Mouse (Mus musculus): ENCODE results near the gene Hace1. TPM values are rescaled to one million over a fixed set of nuclear protein-coding genes. Genes with fewer than 3 reads are reported as not detected.
"Not testable (repeated sequence)": the region's sequence is repeated elsewhere in the genome, so short reads cannot be mapped to it uniquely, and the experiment has no call there.

Gene Hace1
- polyA plus RNA-seq (2015; fragmentation: Nextera tagmentation; extraction: Ambion mirVana) = 17.8 and 20.1 TPM in 2 replicates

DNA sequence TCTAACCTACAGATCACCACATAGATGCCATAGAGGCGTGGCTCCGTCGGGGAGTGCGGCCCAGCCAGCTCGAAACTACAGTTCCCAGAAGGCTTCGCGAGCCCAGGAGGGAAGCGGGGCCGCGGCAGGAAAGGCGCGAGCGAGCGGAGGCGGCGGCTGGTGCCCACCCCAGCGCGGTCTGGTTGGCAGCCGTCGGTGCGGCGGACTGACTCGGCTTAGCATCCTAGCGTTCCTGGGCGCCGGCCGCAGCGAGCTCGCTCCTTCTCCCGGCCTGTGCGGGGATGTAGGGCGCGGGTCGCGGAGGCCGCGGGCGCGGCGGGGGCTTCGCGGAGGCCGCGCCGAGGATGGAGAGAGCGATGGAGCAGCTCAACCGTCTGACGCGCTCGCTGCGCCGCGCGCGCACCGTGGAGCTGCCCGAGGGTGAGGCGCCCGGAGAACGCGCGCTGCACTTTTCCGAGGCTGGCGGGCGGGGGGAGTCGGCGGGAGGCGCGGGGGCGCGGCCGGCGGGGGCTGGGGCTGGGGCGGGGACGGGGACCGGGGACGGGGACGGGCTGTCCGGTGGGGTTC is at the start of gene Hace1:
Gene Hace1, plus strand, starts transcription at position 99 of the 567 bp plus-strand sequence.
- peak; percentile 94 for ATAC-seq (ENCODE audit: insufficient number of reproducible peaks, insufficient read depth, low FRiP score, low TSS enrichment, low read depth)
- under 1% methylated on average over 55 of the region's 79 CpGs for WGBS

DNA sequence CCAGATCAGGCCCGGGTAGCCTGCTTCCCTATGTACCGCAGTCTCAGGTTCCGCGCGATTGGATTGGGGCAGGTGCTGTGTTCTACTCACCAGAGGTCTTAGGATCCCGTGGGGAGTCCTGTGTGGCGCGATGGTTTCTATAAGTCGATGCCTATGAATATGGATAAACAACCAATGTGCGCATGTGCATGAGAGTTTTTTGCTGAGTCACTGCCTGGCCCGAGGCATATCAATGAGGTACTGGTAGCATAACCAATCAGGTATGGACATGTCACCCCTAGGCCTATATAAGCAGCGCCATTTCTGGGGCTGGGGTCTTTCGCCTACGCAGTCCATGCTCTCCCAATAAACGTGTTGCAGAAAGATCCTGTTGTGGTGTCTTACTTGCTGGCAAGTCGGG is 40.3 kb upstream of the Hace1 start:
- H3K9me3 ChIP-seq; ATAC-seq (ENCODE audit: insufficient number of reproducible peaks, insufficient read depth, low FRiP score, low TSS enrichment, low read depth); H3K9ac ChIP-seq; H3K36me3 ChIP-seq; H3K4me3 ChIP-seq; H3K4me1 ChIP-seq; H3K27ac ChIP-seq; H3K27me3 ChIP-seq; H3K4me2 ChIP-seq: not testable (repeated sequence)
- WGBS = 96% methylated on average over 16 of the region's 16 CpGs

More for the DNA sequence above, at the start of gene Hace1:
- peak within 1 kb of the TSS; percentile 81 for H3K4me3 ChIP-seq
- no peaks in the 10 kb centered on the region for H3K36me3 ChIP-seq
- no peaks in the 10 kb centered on the region for H3K27me3 ChIP-seq
- H3K9me3 ChIP-seq = no peaks in the 10 kb centered on the region
- H3K27ac ChIP-seq = peak within 1 kb of the TSS; percentile 93
- H3K4me2 ChIP-seq = peak within 1 kb of the TSS; percentile 66
- H3K4me1 ChIP-seq = no peaks in the 10 kb centered on the region
- H3K9ac ChIP-seq = peak within 1 kb of the TSS; percentile 85

DNA sequence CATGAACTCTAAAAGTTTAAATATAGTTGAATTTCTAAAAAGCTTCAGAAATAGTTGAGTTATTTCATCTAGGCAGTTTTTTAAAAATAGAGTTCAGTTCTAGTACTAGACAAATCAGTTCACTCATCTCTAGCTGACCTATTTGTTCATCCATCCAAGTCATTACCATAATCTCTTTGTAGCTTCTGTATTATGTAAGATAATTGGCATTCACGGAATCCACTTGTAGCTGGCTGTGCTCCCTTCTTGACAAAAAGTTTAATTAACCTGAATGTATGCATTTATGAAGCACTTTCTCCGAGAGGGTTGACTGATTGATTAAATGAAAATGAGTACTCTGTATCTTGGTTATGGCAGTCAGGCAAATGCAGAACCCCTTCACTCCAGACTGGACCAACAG is 34.9 kb upstream of the Hace1 start:
- H3K27ac ChIP-seq = no peak overlapping the region
- H3K4me3 ChIP-seq = no peak overlapping the region
- H3K4me2 ChIP-seq = no peak overlapping the region
- H3K4me1 ChIP-seq = no peaks in the 10 kb centered on the region
- ATAC-seq (ENCODE audit: insufficient number of reproducible peaks, insufficient read depth, low FRiP score, low TSS enrichment, low read depth) = no peak
- 74% methylated on average over 2 of the region's 2 CpGs for WGBS
- H3K9ac ChIP-seq = no peak overlapping the region
- H3K9me3 ChIP-seq = no peaks in the 10 kb centered on the region
- no peaks in the 10 kb centered on the region for H3K36me3 ChIP-seq
- no peaks in the 10 kb centered on the region for H3K27me3 ChIP-seq

DNA sequence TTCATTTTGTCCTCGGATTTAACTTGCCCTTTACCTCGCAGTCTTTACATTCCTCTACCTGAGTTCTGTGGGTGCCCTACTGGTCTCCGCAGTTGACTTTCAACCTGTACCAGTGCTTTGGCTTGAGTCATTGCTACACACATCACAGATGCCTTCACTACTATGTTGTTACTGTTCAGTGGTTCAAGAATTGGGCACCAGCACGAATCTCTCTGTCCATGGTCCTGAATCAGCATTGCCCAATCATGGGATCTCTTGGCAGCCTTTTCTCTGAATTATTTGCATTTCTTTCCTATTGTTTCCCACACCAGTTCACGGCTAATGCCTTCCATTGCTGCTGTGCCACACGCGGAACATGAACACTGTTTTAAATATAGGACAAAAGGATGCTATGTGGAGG is 30.8 kb upstream of the Hace1 start:
- no peaks in the 10 kb centered on the region for H3K27me3 ChIP-seq
- H3K9ac ChIP-seq = no peak overlapping the region
- no peaks in the 10 kb centered on the region for H3K36me3 ChIP-seq
- H3K4me3 ChIP-seq = no peak overlapping the region
- H3K27ac ChIP-seq = no peak overlapping the region
- no peak overlapping the region for H3K4me2 ChIP-seq
- 43% methylated on average over 7 of the region's 7 CpGs for WGBS
- H3K9me3 ChIP-seq = 0 out of 2 replicates have a peak, but pooled peaks cover 5% of the 10 kb centered on the region
- ATAC-seq (ENCODE audit: insufficient number of reproducible peaks, insufficient read depth, low FRiP score, low TSS enrichment, low read depth) = no peak
- H3K4me1 ChIP-seq = no peaks in the 10 kb centered on the region

DNA sequence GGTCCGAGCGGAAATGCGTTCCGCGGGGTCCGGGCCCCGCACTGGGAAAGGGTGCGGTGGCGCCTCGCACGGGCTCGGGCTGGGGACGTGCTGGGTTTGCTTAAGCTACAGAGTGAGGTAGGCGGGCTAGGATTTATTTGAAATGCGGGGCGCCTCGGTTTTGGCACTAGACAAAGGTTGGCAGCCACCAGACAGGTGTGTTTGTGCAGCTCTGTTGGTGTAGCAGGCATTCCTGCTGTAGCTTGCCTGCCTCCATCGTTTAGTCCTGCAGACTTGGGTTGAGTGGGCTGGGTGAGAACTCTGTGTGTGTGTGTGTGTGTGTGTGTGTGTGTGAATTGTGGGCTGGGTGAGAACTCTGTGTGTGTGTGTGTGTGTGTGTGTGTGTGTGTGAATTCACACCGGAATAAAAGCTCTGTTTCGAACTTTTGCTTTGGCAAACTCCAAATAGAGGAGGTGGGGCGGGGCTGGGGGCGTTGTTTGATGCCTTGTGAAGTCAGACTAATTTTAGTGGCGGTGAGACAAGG is 731 bp downstream of the Hace1 start:
- Histone ChIP-seq H3K4me2 (peak overlapping the region; percentile 66), H3K4me3 (peak overlapping the region; percentile 81), H3K9ac (peak overlapping the region; percentile 85), H3K36me3 (no peaks in the 10 kb centered on the region), H3K27ac (peak overlapping the region; percentile 93), H3K4me1 (no peaks in the 10 kb centered on the region), H3K27me3 (no peaks in the 10 kb centered on the region), H3K9me3 (no peaks in the 10 kb centered on the region)
- peak; percentile 78 for ATAC-seq (ENCODE audit: insufficient number of reproducible peaks, insufficient read depth, low FRiP score, low TSS enrichment, low read depth)
- under 1% methylated on average over 22 of the region's 23 CpGs for WGBS

DNA sequence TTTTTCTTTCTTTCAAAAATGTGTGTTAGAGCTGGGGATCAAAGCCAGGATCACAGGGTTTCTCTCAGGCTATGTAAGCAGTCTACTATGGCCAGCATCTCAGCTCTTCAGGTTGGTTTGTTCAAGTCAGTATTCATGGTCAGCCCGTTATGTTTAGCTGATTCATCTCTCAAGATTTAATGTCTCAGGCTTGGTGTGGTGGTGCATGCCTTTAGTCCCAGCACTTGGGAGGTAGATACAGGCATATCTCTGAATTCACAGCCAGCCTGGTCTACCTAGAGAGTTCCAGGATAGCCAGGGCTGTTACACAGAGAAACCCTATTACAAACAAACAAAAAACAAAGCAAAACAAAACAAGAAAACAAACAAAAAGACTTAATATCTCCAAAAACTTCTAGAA is 5.7 kb downstream of the Hace1 start:
- no peak overlapping the region for H3K27ac ChIP-seq
- WGBS = 74% methylated on average over 1 of the region's 1 CpGs
- H3K4me1 ChIP-seq = no peaks in the 10 kb centered on the region
- no peak overlapping the region for H3K4me3 ChIP-seq
- H3K9ac ChIP-seq = no peak overlapping the region
- no peaks in the 10 kb centered on the region for H3K36me3 ChIP-seq
- H3K4me2 ChIP-seq = no peak overlapping the region
- ATAC-seq (ENCODE audit: insufficient number of reproducible peaks, insufficient read depth, low FRiP score, low TSS enrichment, low read depth) = no peak
- H3K27me3 ChIP-seq = no peaks in the 10 kb centered on the region
- H3K9me3 ChIP-seq = no peaks in the 10 kb centered on the region

DNA sequence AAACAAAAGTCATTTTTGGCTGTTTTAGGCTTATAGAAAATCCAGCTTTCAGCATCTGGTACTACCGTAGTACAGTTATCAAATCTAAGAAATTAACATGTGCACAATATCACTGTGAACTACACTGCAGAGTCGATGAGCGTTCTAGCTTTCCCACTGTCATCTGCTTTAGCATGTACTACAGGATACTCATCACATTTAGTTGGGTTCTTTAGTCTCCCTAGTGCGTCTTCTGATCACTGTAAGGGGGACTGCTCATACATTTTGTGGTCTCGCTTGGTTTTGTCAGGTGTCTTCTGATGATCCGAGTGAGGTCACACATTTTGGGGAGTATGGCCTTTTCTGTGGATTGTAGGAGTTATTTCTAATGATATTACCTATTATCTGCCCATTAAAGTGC is 6.2 kb downstream of the Hace1 start:
- H3K27ac ChIP-seq = no peak overlapping the region
- no peaks in the 10 kb centered on the region for H3K4me1 ChIP-seq
- no peaks in the 10 kb centered on the region for H3K9me3 ChIP-seq
- H3K4me2 ChIP-seq = no peak overlapping the region
- H3K27me3 ChIP-seq = no peaks in the 10 kb centered on the region
- ATAC-seq (ENCODE audit: insufficient number of reproducible peaks, insufficient read depth, low FRiP score, low TSS enrichment, low read depth) = no peak
- no peak overlapping the region for H3K9ac ChIP-seq
- H3K36me3 ChIP-seq = no peaks in the 10 kb centered on the region
- H3K4me3 ChIP-seq = no peak overlapping the region
- WGBS = 95% methylated on average over 6 of the region's 6 CpGs

DNA sequence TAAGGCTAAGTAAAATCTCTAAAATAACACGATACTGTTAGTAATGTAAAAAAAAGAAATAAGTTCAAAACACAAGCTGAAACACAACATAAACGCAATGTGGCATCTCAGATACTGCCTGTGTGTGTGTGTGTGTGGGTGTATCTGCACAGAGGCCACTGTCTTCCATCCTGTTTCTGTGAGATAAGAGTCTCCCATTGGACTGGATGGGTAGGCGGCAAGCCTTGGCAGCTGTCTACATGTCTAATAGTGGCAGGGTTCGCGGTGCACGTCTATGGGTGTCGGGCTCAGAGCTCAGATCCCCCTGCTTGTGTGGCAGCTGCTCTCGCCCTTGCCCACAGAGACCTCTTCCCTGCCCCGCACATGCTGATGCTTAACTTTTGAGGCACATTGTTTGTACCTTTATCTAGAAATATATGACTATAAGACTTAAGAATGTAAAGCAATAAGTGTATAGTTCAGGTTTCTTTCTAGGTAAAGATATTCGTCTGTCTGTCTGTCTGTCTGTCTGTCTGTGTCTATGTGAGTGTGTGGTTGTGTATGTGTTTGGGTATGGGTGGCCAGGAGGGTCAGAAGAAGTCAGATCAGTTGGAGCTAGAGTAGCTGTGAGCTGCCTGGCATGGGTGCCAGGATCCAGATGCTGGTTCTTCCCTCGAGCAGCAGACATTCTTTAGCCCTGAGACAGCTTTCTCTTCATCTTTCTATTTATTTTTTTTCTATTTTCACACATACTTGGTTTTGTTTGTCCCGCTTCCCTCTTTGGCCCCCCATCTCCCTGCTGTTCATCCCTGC is 6.9 kb downstream of the Hace1 start:
- 92% methylated on average over 12 of the region's 12 CpGs for WGBS
- Histone ChIP-seq H3K9me3 (no peaks in the 10 kb centered on the region), H3K4me1 (no peaks in the 10 kb centered on the region), H3K27me3 (no peaks in the 10 kb centered on the region), H3K27ac (no peak overlapping the region), H3K9ac (no peak overlapping the region), H3K4me3 (no peak overlapping the region), H3K4me2 (no peak overlapping the region), H3K36me3 (no peaks in the 10 kb centered on the region)
- ATAC-seq (ENCODE audit: insufficient number of reproducible peaks, insufficient read depth, low FRiP score, low TSS enrichment, low read depth) = no peak

DNA sequence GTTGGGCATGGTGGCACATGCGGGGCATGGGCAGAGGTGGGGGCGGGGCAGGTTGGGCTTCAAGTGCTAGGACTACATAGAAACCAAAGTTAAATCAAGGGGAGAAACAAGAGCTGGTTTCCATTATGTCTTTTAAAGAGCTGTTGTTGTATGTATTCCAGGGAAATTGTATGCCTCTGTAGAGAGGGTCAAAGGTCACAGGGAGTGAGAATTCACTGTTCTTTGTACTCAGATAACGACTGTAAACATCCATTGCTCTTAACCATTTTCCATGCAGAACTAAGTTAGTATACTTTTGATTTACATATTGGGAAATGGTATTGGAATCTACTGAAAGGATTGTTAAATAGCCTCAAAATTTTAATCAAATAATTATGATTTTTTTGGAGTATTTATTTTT is 28.2 kb downstream of the Hace1 start:
- Histone ChIP-seq H3K4me1 (no peaks in the 10 kb centered on the region), H3K9ac (no peak overlapping the region), H3K27ac (no peak overlapping the region), H3K9me3 (no peaks in the 10 kb centered on the region), H3K4me3 (no peak overlapping the region), H3K4me2 (no peak overlapping the region), H3K36me3 (peaks cover 10% of the 10 kb centered on the region), H3K27me3 (no peaks in the 10 kb centered on the region)
- WGBS = 50% methylated on average over 3 of the region's 3 CpGs
- ATAC-seq (ENCODE audit: insufficient number of reproducible peaks, insufficient read depth, low FRiP score, low TSS enrichment, low read depth) = no peak

DNA sequence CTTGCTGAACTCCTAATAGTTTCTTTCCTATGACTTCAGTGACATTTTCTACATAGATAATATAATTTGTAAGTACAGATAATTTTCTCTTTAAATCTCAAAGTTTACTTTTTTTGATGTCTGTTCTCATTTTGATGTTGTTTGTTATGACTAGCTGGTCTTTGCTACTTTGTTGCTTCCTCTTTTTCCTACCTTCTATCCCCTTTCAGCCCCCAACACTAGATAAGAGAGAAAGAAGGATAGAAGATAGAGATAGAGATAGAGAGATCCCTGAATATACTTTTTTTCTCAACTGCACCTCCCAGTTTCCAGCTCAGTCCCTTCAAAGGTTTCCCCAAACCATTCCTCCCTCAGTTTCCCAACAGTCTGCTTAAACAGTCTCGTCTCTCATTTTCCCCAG is 33.1 kb downstream of the Hace1 start:
- Histone ChIP-seq H3K4me1 (no peaks in the 10 kb centered on the region), H3K4me2 (no peak overlapping the region), H3K4me3 (no peak overlapping the region), H3K9ac (no peak overlapping the region), H3K9me3 (no peaks in the 10 kb centered on the region), H3K27ac (no peak overlapping the region), H3K27me3 (no peaks in the 10 kb centered on the region), H3K36me3 (peaks cover 14% of the 10 kb centered on the region)
- 92% methylated on average over 1 of the region's 1 CpGs for WGBS
- ATAC-seq (ENCODE audit: insufficient number of reproducible peaks, insufficient read depth, low FRiP score, low TSS enrichment, low read depth) = no peak

DNA sequence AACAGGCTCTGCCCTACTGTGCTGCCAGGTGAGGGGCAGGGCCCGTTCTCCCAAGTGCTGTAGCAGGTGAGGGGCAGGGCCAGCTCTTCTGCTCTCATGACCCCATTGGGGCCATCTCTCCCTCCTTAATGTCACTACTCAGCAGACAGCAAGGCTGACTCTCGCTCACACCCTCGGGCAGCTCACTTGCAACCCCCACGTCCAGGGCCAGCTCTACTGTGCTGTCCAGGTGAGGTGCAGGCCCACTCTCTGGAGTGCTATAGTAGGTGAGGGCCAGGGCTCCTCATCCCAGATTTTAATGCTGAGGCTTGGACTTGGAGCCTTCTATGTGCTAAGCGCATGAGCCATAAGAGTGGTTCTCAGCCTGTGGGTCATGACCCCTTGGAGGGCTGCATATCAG is 38.4 kb downstream of the Hace1 start:
- no peak overlapping the region for H3K27ac ChIP-seq
- no peaks in the 10 kb centered on the region for H3K9me3 ChIP-seq
- ATAC-seq (ENCODE audit: insufficient number of reproducible peaks, insufficient read depth, low FRiP score, low TSS enrichment, low read depth) = no peak
- no peaks in the 10 kb centered on the region for H3K27me3 ChIP-seq
- H3K9ac ChIP-seq = no peak overlapping the region
- WGBS = 87% methylated on average over 5 of the region's 5 CpGs
- no peaks in the 10 kb centered on the region for H3K4me1 ChIP-seq
- peaks cover 19% of the 10 kb centered on the region; the same call in 1 of the 2 replicates for H3K36me3 ChIP-seq
- no peak overlapping the region for H3K4me3 ChIP-seq
- H3K4me2 ChIP-seq = no peak overlapping the region

DNA sequence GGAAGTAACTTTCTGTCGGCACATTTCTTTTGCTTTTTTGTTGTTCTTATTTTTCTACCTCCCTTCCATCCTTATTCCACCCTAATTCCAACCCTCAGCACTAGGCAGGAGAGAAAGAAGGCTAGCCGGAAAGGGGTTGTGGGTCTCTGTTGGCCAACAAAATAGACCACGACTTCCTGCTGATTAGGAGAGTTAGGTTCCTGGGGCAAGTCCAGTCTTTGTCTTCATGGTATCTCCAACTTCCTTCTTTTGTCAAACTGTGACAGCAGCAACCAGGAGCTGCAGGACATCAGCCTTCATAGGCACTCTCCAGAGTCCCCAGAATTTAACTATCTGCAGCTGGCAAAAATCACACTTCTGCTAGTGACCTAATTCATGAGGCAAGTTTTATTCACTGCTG is 41.4 kb downstream of the Hace1 start:
- H3K4me1 ChIP-seq = no peaks in the 10 kb centered on the region
- peaks cover 15% of the 10 kb centered on the region; the same call in 1 of the 2 replicates for H3K36me3 ChIP-seq
- H3K4me2 ChIP-seq = no peak overlapping the region
- no peaks in the 10 kb centered on the region for H3K27me3 ChIP-seq
- no peak overlapping the region for H3K4me3 ChIP-seq
- no peak overlapping the region for H3K9ac ChIP-seq
- WGBS = 83% methylated on average over 3 of the region's 3 CpGs
- no peak overlapping the region for H3K27ac ChIP-seq
- H3K9me3 ChIP-seq = no peaks in the 10 kb centered on the region
- no peak for ATAC-seq (ENCODE audit: insufficient number of reproducible peaks, insufficient read depth, low FRiP score, low TSS enrichment, low read depth)
